Mouse (Mus musculus): ENCODE results near the gene Lrrc25. TPM values are rescaled to one million over a fixed set of nuclear protein-coding genes. Genes with fewer than 3 reads are reported as not detected.

Lrrc25 gene
- polyA plus RNA-seq, 1 experiment = 0.13 TPM

GRCm38 (mm10) chr8:70627041-70627440 lies 11.1 kb downstream of the Lrrc25 start:
- TF ChIP-seq GATA1 (IDR thresholded peaks at IDR 0.05; ENCODE audit: low read length) = no peak

- no peak for TF ChIP-seq GATA1 (IDR thresholded peaks at IDR 0.05; ENCODE audit: low read length)
These were observed 13.1 kb downstream of the Lrrc25 start for GRCm38 (mm10) chr8:70628986-70629490.

- no peak for TF ChIP-seq GATA1 (IDR thresholded peaks at IDR 0.05; ENCODE audit: low read length)
These were observed 13.9 kb downstream of the Lrrc25 start for GRCm38 (mm10) chr8:70629574-70630531.

GRCm38 (mm10) chr8:70630532-70631381 lies 14.8 kb downstream of the Lrrc25 start:
- no peak for TF ChIP-seq GATA1 (IDR thresholded peaks at IDR 0.05; ENCODE audit: low read length)

GRCm38 (mm10) chr8:70631436-70631835 lies 15.5 kb downstream of the Lrrc25 start:
- no peak for TF ChIP-seq GATA1 (IDR thresholded peaks at IDR 0.05; ENCODE audit: low read length)

GRCm38 (mm10) chr8:70632346-70632892 lies 16.5 kb downstream of the Lrrc25 start, which contains the start of gene Gdf15:
Gdf15 (minus strand) TSS chr8:70632456.
- TF ChIP-seq GATA1 (IDR thresholded peaks at IDR 0.05; ENCODE audit: low read length) = no peak

GRCm38 (mm10) chr8:70634066-70634465 lies 18.1 kb downstream of the Lrrc25 start:
- no peak for TF ChIP-seq GATA1 (IDR thresholded peaks at IDR 0.05; ENCODE audit: low read length)

GRCm38 (mm10) chr8:70635527-70635926 lies 19.6 kb downstream of the Lrrc25 start:
- no peak for TF ChIP-seq GATA1 (IDR thresholded peaks at IDR 0.05; ENCODE audit: low read length)

- TF ChIP-seq GATA1 (IDR thresholded peaks at IDR 0.05; ENCODE audit: low read length) = no peak
These were observed 20.9 kb downstream of the Lrrc25 start for GRCm38 (mm10) chr8:70636838-70637237.

GRCm38 (mm10) chr8:70638752-70639151 lies 22.8 kb downstream of the Lrrc25 start:
- TF ChIP-seq GATA1 (IDR thresholded peaks at IDR 0.05; ENCODE audit: low read length) = no peak

- no peak for TF ChIP-seq GATA1 (IDR thresholded peaks at IDR 0.05; ENCODE audit: low read length)
These were observed 27.1 kb downstream of the Lrrc25 start for GRCm38 (mm10) chr8:70643019-70643418.

GRCm38 (mm10) chr8:70644065-70644464 lies 28.1 kb downstream of the Lrrc25 start:
- TF ChIP-seq GATA1 (IDR thresholded peaks at IDR 0.05; ENCODE audit: low read length) = no peak

GRCm38 (mm10) chr8:70645501-70646224 lies 29.7 kb downstream of the Lrrc25 start:
- TF ChIP-seq GATA1 (IDR thresholded peaks at IDR 0.05; ENCODE audit: low read length) = no peak

- no peak for TF ChIP-seq GATA1 (IDR thresholded peaks at IDR 0.05; ENCODE audit: low read length)
These were observed 30.4 kb downstream of the Lrrc25 start for GRCm38 (mm10) chr8:70646369-70646768.

GRCm38 (mm10) chr8:70646775-70647174 lies 30.8 kb downstream of the Lrrc25 start:
- no peak for TF ChIP-seq GATA1 (IDR thresholded peaks at IDR 0.05; ENCODE audit: low read length)
